Mouse (Mus musculus): ENCODE data around the gene Arid5a. TPM values are rescaled to one million over a fixed set of nuclear protein-coding genes. Genes with fewer than 3 reads are reported as not detected.

Arid5a gene
- polyA plus RNA-seq (2012; rRNA removed) = 13.0 and 14.3 TPM in 2 replicates

GRCm38 (mm10) chr1:36307495-36308280 lies at the start of gene Arid5a:
TSS of gene Arid5a (plus strand) at chr1:36307733.

DNA sequence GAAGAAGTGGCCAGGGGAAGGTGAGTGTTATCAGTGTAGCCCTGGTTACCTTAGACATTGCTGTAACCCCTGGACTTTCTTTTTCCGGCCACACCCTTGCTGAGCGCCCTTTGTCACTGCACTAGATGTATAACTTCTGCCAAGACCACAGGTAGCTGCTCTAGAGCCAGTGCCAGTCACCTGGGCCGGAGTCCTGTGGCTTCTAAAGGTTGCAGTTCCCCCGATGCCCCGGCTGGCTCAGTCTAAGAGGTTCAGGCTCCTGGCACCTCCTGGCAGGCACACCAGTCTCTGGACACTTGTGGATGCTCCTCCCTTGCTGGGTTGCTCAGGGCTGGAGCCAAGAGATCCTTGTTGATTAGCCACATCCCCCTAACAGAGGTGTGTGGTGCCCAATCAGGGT lies 33.1 kb upstream of the Arid5a start, which contains the start of gene Neurl3:
Gene Neurl3, minus strand, starts transcription at position 225 of the 400 bp plus-strand sequence.

GRCm38 (mm10) chr1:36368969-36369645 lies 61.6 kb downstream of the Arid5a start, which contains the start of gene Kansl3:
TSS of gene Kansl3 (minus strand) at chr1:36369181.

DNA sequence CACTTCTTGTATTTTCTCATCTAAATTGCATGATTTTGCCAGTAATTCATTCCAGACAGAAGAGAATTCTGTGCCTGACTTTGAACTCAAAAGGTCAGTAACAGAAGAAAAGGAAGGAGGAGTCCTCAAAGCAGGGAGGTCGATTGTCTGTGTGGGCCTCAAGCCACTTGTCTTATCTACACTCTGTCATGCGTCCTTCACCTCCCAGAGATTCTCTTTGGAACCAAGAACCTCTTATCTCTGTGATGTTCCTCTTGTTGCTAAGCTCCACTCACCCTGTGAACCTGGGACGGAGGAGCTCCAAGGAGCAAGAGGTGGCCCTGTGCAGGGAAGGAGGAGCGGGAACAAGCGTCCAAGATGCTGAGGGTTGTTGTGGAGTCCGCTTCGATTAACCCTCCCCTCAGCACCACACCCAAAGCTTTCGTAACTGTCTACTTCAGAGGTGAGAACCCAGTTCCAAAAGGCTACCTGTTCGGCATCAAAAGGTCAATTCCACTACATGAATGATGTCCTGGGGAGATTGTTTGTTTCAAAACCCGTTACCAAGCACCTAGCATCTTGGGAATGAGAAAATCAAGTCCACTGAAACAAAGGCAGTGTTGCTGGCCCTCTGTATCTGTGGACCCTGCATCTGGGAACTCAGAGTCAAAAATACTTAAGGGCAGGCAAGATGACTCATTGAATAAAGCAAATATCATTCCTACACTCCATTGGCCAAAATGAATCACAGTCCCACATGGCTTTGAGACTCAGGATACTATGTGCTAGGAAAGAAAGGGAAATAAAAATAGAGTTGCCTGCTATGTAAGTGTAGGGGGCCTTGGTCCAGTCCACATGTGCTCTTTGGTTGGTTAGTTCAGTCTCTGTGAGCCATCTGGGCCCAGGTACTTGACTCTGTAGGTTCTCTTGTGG lies 64.7 kb downstream of the Arid5a start, which contains the start of gene Fer1l5:
Gene Fer1l5, plus strand, starts transcription at position 358 of the 912 bp plus-strand sequence.

Other genes with a start within 250 kb of the Arid5a start
- gene Hs6st1, start 239.3 kb upstream of the Arid5a start, polyA plus RNA-seq (2012; rRNA removed) = 83.9 and 99.4 TPM in 2 replicates
- 19.1 and 20.5 TPM in 2 replicates for gene Uggt1, start 63.0 kb upstream of the Arid5a start, polyA plus RNA-seq (2012; rRNA removed)
- gene Neurl3, start 33.1 kb upstream of the Arid5a start, polyA plus RNA-seq (2012; rRNA removed) = 10.2 and 10.6 TPM in 2 replicates
- 57.5 and 72.5 TPM in 2 replicates for gene Kansl3, start 61.4 kb downstream of the Arid5a start, polyA plus RNA-seq (2012; rRNA removed)
- 0.03 and 0.09 TPM in 2 replicates for gene Fer1l5, start 64.6 kb downstream of the Arid5a start, polyA plus RNA-seq (2012; rRNA removed)
- gene Lman2l, start 137.5 kb downstream of the Arid5a start, polyA plus RNA-seq (2012; rRNA removed) = 18.5 and 19.4 TPM in 2 replicates
- 8.8 and 9.3 TPM in 2 replicates for gene Cnnm4, start 163.9 kb downstream of the Arid5a start, polyA plus RNA-seq (2012; rRNA removed)
- 35.3 and 39.6 TPM in 2 replicates for gene Cnnm3, start 204.1 kb downstream of the Arid5a start, polyA plus RNA-seq (2012; rRNA removed)
- 35.5 and 41.6 TPM in 2 replicates for gene Ankrd23, start 229.2 kb downstream of the Arid5a start, polyA plus RNA-seq (2012; rRNA removed)
- gene Gm42417, start 231.7 kb downstream of the Arid5a start, polyA plus RNA-seq (2012; rRNA removed) = not detected in 2 replicates
- 48.1 and 50.6 TPM in 2 replicates for gene Ankrd39, start 239.7 kb downstream of the Arid5a start, polyA plus RNA-seq (2012; rRNA removed)